Mouse (Mus musculus) kidney, postnatal 0 days (tissue): ENCODE results near the gene Timeless. TPM values are rescaled to one million over a fixed set of nuclear protein-coding genes. Genes with fewer than 3 reads are reported as not detected.
"Not testable (repeated sequence)": the region's sequence is repeated elsewhere in the genome, so short reads cannot be mapped to it uniquely, and the experiment has no call there.

Source experiments
- ATAC-seq: fragments of 200-750 bp; cut with Nextera tagmentation; replicated peaks from 2 replicates; pipeline ENCODE4 v1.8.0; 2017; ENCODE audit warnings: low read depth, moderate number of reproducible peaks, moderate TSS enrichment, moderate library complexity; ENCODE audit not compliant: low FRiP score
- DNase-seq: peaks from one replicate; pipeline ENCODE4 v3.0.0-alpha.2; 2016; ENCODE audit warnings: low spot score
- H3K27ac ChIP-seq: fragments of 300-500 bp; sonication (generic); 2 replicates; pipeline ENCODE4 v1.5.1; 2014; ENCODE audit warnings: mild to moderate bottlenecking
- H3K27me3 ChIP-seq: fragments of 300-500 bp; sonication (generic); 2 replicates; pipeline ENCODE4 v1.6.1; 2014; ENCODE audit warnings: low read length, mixed read lengths; ENCODE audit not compliant: insufficient read depth
- H3K36me3 ChIP-seq: fragments of 300-500 bp; sonication (generic); 2 replicates; pipeline ENCODE4 v1.6.1; 2014; ENCODE audit warnings: low read length, mixed read lengths; ENCODE audit not compliant: insufficient read depth
- H3K4me1 ChIP-seq: fragments of 300-500 bp; sonication (generic); replicated peaks from 2 replicates; pipeline ENCODE4 v1.6.1; 2014; ENCODE audit warnings: antibody characterized with exemption, low read length, mixed read lengths; ENCODE audit not compliant: insufficient read depth
- H3K4me2 ChIP-seq: fragments of 300-500 bp; sonication (generic); 2 replicates; pipeline ENCODE4 v1.6.1; 2014; ENCODE audit warnings: mild to moderate bottlenecking, low read length, moderate library complexity, mixed read lengths
- H3K4me3 ChIP-seq: fragments of 300-500 bp; sonication (generic); replicated peaks from 2 replicates; pipeline ENCODE4 v1.5.1; 2014; ENCODE audit warnings: low read depth, low read length
- H3K9ac ChIP-seq: fragments of 300-500 bp; sonication (generic); 2 replicates; pipeline ENCODE4 v1.6.1; 2014; ENCODE audit warnings: low read depth, low read length
- H3K9me3 ChIP-seq: fragments of 300-500 bp; sonication (generic); replicated peaks from 2 replicates; pipeline ENCODE4 v1.6.1; 2016; ENCODE audit warnings: low read length, inconsistent platforms, mixed read lengths
- CTCF ChIP-seq: IDR thresholded peaks from 2 replicates; pipeline ENCODE4 v1.5.1; 2016; ENCODE audit warnings: antibody characterized with exemption, low read depth, mild to moderate bottlenecking, moderate library complexity
- WGBS: fragments of 180-500 bp; shearing (Covaris S2); extraction: QIAGEN DNeasy Blood & Tissue Kit; methylation state at CpG from one replicate; pipeline ENCODE4 v1.1.7; 2014; 5-methylcytosine and 5-hydroxymethylcytosine counted together
- polyA plus RNA-seq: library from polyadenylated mRNA; unstranded; fragments of >200 nt; fragmentation: Nextera tagmentation; extraction: Ambion mirVana; gene quantifications from 2 replicates; pipeline ENCODE4 v1.2.1, GENCODE M21; 2015

Timeless gene
- polyA plus RNA-seq, 1 experiment from 2014 or later: 26.4 TPM

- H3K4me2 ChIP-seq: peak overlapping the region; percentile 93
- no peak for DNase-seq
- no peaks in the 10 kb centered on the region for H3K4me1 ChIP-seq
- no peak overlapping the region; the same call in 1 of the 2 replicates for H3K27ac ChIP-seq
- H3K4me3 ChIP-seq: peak overlapping the region; percentile 63
- H3K36me3 ChIP-seq: 0 out of 2 replicates have a peak, but pooled peaks cover 5% of the 10 kb centered on the region
- 0 out of 2 replicates have a peak, but pooled peaks cover 2% of the 10 kb centered on the region for H3K27me3 ChIP-seq
- 49% methylated on average over 6 of the region's 6 CpGs for WGBS
- no peaks in the 10 kb centered on the region for H3K9me3 ChIP-seq
- TF ChIP-seq CTCF: no peak
- peak overlapping the region; percentile 69; the same call in 1 of the 2 replicates for H3K9ac ChIP-seq
- ATAC-seq: no peak
These were observed 19.7 kb upstream of the Timeless start for GRCm38 (mm10) chr10:128212148-128212547.

- H3K9me3 ChIP-seq: no peaks in the 10 kb centered on the region
- 0 out of 2 replicates have a peak, but pooled peaks cover 5% of the 10 kb centered on the region for H3K36me3 ChIP-seq
- H3K9ac ChIP-seq: peak overlapping the region; percentile 47
- under 1% methylated on average over 18 of the region's 18 CpGs for WGBS
- H3K27ac ChIP-seq: 0 out of 2 replicates have a peak overlapping the region, but pooled peaks have one; percentile 27
- no peaks in the 10 kb centered on the region for H3K4me1 ChIP-seq
- peak overlapping the region; percentile 67 for H3K4me2 ChIP-seq
- 0 out of 2 replicates have a peak, but pooled peaks cover 2% of the 10 kb centered on the region for H3K27me3 ChIP-seq
- peak overlapping the region; percentile 33 for H3K4me3 ChIP-seq
- ATAC-seq (peak; percentile 58), DNase-seq (peak; percentile 91)
- TF ChIP-seq CTCF: peak; percentile 81
These were observed 19.0 kb upstream of the Timeless start for GRCm38 (mm10) chr10:128212871-128213323.

GRCm38 (mm10) chr10:128214112-128214511 is 17.8 kb upstream of the Timeless start:
- H3K4me1 ChIP-seq, ATAC-seq, H3K27me3 ChIP-seq, H3K36me3 ChIP-seq, H3K9ac ChIP-seq, DNase-seq, H3K4me2 ChIP-seq, H3K4me3 ChIP-seq, H3K9me3 ChIP-seq, H3K27ac ChIP-seq: not testable (repeated sequence)
- 89% methylated on average over 4 of the region's 4 CpGs for WGBS

GRCm38 (mm10) chr10:128214981-128215380 is 16.9 kb upstream of the Timeless start:
- no peak for DNase-seq
- no peak overlapping the region for H3K27ac ChIP-seq
- ATAC-seq: no peak
- no peaks in the 10 kb centered on the region for H3K4me1 ChIP-seq
- H3K4me2 ChIP-seq: no peak overlapping the region
- no peaks in the 10 kb centered on the region for H3K9me3 ChIP-seq
- no peak overlapping the region for H3K4me3 ChIP-seq
- H3K9ac ChIP-seq: no peak overlapping the region
- 77% methylated on average over 5 of the region's 5 CpGs for WGBS
- peak; percentile 14; the same call in 1 of the 2 replicates for TF ChIP-seq CTCF
- H3K36me3 ChIP-seq: no peaks in the 10 kb centered on the region
- 0 out of 2 replicates have a peak, but pooled peaks cover 2% of the 10 kb centered on the region for H3K27me3 ChIP-seq

- DNase-seq (no peak), ATAC-seq (no peak)
- no peaks in the 10 kb centered on the region for H3K36me3 ChIP-seq
- H3K4me2 ChIP-seq: no peak overlapping the region
- no peak overlapping the region for H3K4me3 ChIP-seq
- no peak overlapping the region for H3K27ac ChIP-seq
- TF ChIP-seq CTCF: no peak
- H3K9me3 ChIP-seq: no peaks in the 10 kb centered on the region
- H3K27me3 ChIP-seq: 0 out of 2 replicates have a peak, but pooled peaks cover 2% of the 10 kb centered on the region
- no peak overlapping the region for H3K9ac ChIP-seq
- WGBS: 93% methylated on average over 18 of the region's 18 CpGs
- H3K4me1 ChIP-seq: no peaks in the 10 kb centered on the region
These were observed 13.3 kb upstream of the Timeless start for GRCm38 (mm10) chr10:128218387-128219117.

- Histone ChIP-seq H3K27me3 (no peaks in the 10 kb centered on the region), H3K4me3 (no peak overlapping the region), H3K36me3 (no peaks in the 10 kb centered on the region), H3K4me2 (no peak overlapping the region), H3K9ac (no peak overlapping the region), H3K9me3 (no peaks in the 10 kb centered on the region), H3K4me1 (no peaks in the 10 kb centered on the region), H3K27ac (no peak overlapping the region)
- DNase-seq (no peak), ATAC-seq (no peak)
- TF ChIP-seq CTCF: no peak
- 48% methylated on average over 16 of the region's 16 CpGs for WGBS
These were observed 10.2 kb upstream of the Timeless start for GRCm38 (mm10) chr10:128221533-128222286.
